Mouse (Mus musculus): ENCODE measurements around the gene Olfr99. TPM values are rescaled to one million over a fixed set of nuclear protein-coding genes. Genes with fewer than 3 reads are reported as not detected.
"Not testable (repeated sequence)": the region's sequence is repeated elsewhere in the genome, so short reads cannot be mapped to it uniquely, and the experiment has no call there.

Gene Olfr99
- polyA plus RNA-seq, 1 experiment from 2014 or later, result not detected

DNA sequence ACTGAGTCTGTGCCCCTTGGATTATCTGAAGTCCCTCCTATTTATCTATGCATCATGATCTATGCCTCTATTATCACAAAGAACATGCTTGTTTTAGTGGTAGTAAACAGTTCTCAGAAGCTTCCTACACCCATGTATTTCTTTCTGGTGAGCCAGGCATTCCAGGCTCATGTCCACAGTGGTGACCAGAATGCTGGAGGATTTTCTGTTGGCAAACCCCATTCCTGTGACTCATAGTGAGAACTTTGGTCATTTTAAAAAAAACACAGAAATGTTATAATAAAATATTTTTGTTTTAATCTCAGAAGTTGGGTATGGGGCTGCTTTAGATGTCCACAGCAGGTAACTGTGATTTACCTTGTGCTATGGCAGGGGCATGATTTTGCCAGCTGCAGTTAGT, 33.8 kb downstream of the Olfr99 start:
- H3K4me2 ChIP-seq (replicated peaks), result no peak overlapping the region
- ATAC-seq (ENCODE audit: insufficient number of reproducible peaks, insufficient read depth, low FRiP score, low TSS enrichment), result no peak
- H3K4me1 ChIP-seq, result no peaks in the 10 kb centered on the region
- H3K4me3 ChIP-seq, result no peak overlapping the region
- H3K27me3 ChIP-seq, result no peaks in the 10 kb centered on the region
- no peaks in the 10 kb centered on the region for H3K36me3 ChIP-seq
- no peak overlapping the region for H3K9ac ChIP-seq
- no peak overlapping the region for H3K27ac ChIP-seq
- H3K9me3 ChIP-seq, result no peaks in the 10 kb centered on the region

- WGBS, result 36% methylated on average over 5 of the region's 5 CpGs
Observed at GRCm38 (mm10) chr17:37246715-37247114, 36.5 kb downstream of the Olfr99 start.

GRCm38 (mm10) chr17:37242198-37242597, 41.1 kb downstream of the Olfr99 start:
- H3K27ac ChIP-seq, result no peak overlapping the region
- H3K36me3 ChIP-seq, result no peaks in the 10 kb centered on the region
- no peak overlapping the region for H3K4me2 ChIP-seq (replicated peaks)
- WGBS, result 57% methylated on average over 3 of the region's 3 CpGs
- H3K4me1 ChIP-seq, result no peaks in the 10 kb centered on the region
- no peak overlapping the region for H3K4me3 ChIP-seq
- ATAC-seq (ENCODE audit: insufficient number of reproducible peaks, insufficient read depth, low FRiP score, low TSS enrichment), result no peak
- no peaks in the 10 kb centered on the region for H3K9me3 ChIP-seq
- H3K9ac ChIP-seq, result no peak overlapping the region
- no peaks in the 10 kb centered on the region for H3K27me3 ChIP-seq

More at GRCm38 (mm10) chr17:37246715-37247114, 36.5 kb downstream of the Olfr99 start:
- H3K4me1 ChIP-seq, result no peaks in the 10 kb centered on the region
- no peaks in the 10 kb centered on the region for H3K9me3 ChIP-seq
- ATAC-seq (ENCODE audit: insufficient number of reproducible peaks, insufficient read depth, low FRiP score, low TSS enrichment), result no peak
- H3K36me3 ChIP-seq, result no peaks in the 10 kb centered on the region
- no peaks in the 10 kb centered on the region for H3K27me3 ChIP-seq
- H3K27ac ChIP-seq, result no peak overlapping the region
- H3K4me2 ChIP-seq (replicated peaks), result no peak overlapping the region
- no peak overlapping the region for H3K9ac ChIP-seq
- no peak overlapping the region for H3K4me3 ChIP-seq

- H3K36me3 ChIP-seq; H3K4me1 ChIP-seq; ATAC-seq (ENCODE audit: insufficient number of reproducible peaks, insufficient read depth, low FRiP score, low TSS enrichment); H3K27me3 ChIP-seq; H3K27ac ChIP-seq; H3K9ac ChIP-seq; H3K4me3 ChIP-seq; H3K9me3 ChIP-seq; H3K4me2 ChIP-seq (replicated peaks): not testable (repeated sequence)
- WGBS, result 91% methylated on average over 2 of the region's 2 CpGs
Observed at GRCm38 (mm10) chr17:37237230-37237629, 46.0 kb downstream of the Olfr99 start, which contains the start of gene Olfr97. TSS of gene Olfr97 (minus strand) at chr17:37237330.

Other genes with a start within 250 kb of the Olfr99 start
- 19.8 and 20.5 TPM in 2 replicates for gene Gabbr1, start 237.5 kb downstream of the Olfr99 start, polyA plus RNA-seq (2016; fragmentation: Nextera tagmentation; extraction: Ambion mirVana)
- not detected in 2 replicates for gene Olfr90, start 195.0 kb downstream of the Olfr99 start, polyA plus RNA-seq (2016; fragmentation: Nextera tagmentation; extraction: Ambion mirVana)
- gene Olfr91, start 185.2 kb downstream of the Olfr99 start, polyA plus RNA-seq (2016; fragmentation: Nextera tagmentation; extraction: Ambion mirVana), result 0.08 TPM in 1 of 2 replicates, not detected in the other
- gene Olfr92, start 163.4 kb downstream of the Olfr99 start, polyA plus RNA-seq (2016; fragmentation: Nextera tagmentation; extraction: Ambion mirVana), result not detected in 2 replicates
- not detected in 2 replicates for gene Olfr93, start 122.0 kb downstream of the Olfr99 start, polyA plus RNA-seq (2016; fragmentation: Nextera tagmentation; extraction: Ambion mirVana)
- gene Ubd, start 89.6 kb downstream of the Olfr99 start, polyA plus RNA-seq (2016; fragmentation: Nextera tagmentation; extraction: Ambion mirVana), result 0.18 TPM in 1 of 2 replicates, not detected in the other
- gene Olfr94, start 82.5 kb downstream of the Olfr99 start, polyA plus RNA-seq (2016; fragmentation: Nextera tagmentation; extraction: Ambion mirVana), result 0.17 TPM in 1 of 2 replicates, not detected in the other
- gene Olfr95, start 70.3 kb downstream of the Olfr99 start, polyA plus RNA-seq (2016; fragmentation: Nextera tagmentation; extraction: Ambion mirVana), result not detected in 2 replicates
- gene Olfr96, start 63.3 kb downstream of the Olfr99 start, polyA plus RNA-seq (2016; fragmentation: Nextera tagmentation; extraction: Ambion mirVana), result not detected in 2 replicates
- not detected in 2 replicates for gene Olfr97, start 46.1 kb downstream of the Olfr99 start, polyA plus RNA-seq (2016; fragmentation: Nextera tagmentation; extraction: Ambion mirVana)
- gene Olfr98, start 19.7 kb downstream of the Olfr99 start, polyA plus RNA-seq (2016; fragmentation: Nextera tagmentation; extraction: Ambion mirVana), result not detected in 2 replicates
- 1.4 and 1.5 TPM in 2 replicates for gene H2-M3, start 13.2 kb downstream of the Olfr99 start, polyA plus RNA-seq (2016; fragmentation: Nextera tagmentation; extraction: Ambion mirVana)
- gene Olfr101, start 20.9 kb upstream of the Olfr99 start, polyA plus RNA-seq (2016; fragmentation: Nextera tagmentation; extraction: Ambion mirVana), result not detected in 2 replicates
- gene Olfr102, start 33.6 kb upstream of the Olfr99 start, polyA plus RNA-seq (2016; fragmentation: Nextera tagmentation; extraction: Ambion mirVana), result not detected in 2 replicates
- gene Olfr103, start 56.2 kb upstream of the Olfr99 start, polyA plus RNA-seq (2016; fragmentation: Nextera tagmentation; extraction: Ambion mirVana), result not detected in 2 replicates
- not detected in 2 replicates for gene Olfr104-ps, start 76.1 kb upstream of the Olfr99 start, polyA plus RNA-seq (2016; fragmentation: Nextera tagmentation; extraction: Ambion mirVana)
- not detected in 2 replicates for gene Olfr105-ps, start 95.6 kb upstream of the Olfr99 start, polyA plus RNA-seq (2016; fragmentation: Nextera tagmentation; extraction: Ambion mirVana)
- gene Olfr106-ps, start 106.9 kb upstream of the Olfr99 start, polyA plus RNA-seq (2016; fragmentation: Nextera tagmentation; extraction: Ambion mirVana), result not detected in 2 replicates
- gene Olfr107, start 115.8 kb upstream of the Olfr99 start, polyA plus RNA-seq (2016; fragmentation: Nextera tagmentation; extraction: Ambion mirVana), result not detected in 2 replicates
- not detected in 2 replicates for gene Olfr108, start 162.0 kb upstream of the Olfr99 start, polyA plus RNA-seq (2016; fragmentation: Nextera tagmentation; extraction: Ambion mirVana)
- not detected in 2 replicates for gene Olfr109, start 175.5 kb upstream of the Olfr99 start, polyA plus RNA-seq (2016; fragmentation: Nextera tagmentation; extraction: Ambion mirVana)
- gene H2-M2, start 200.1 kb upstream of the Olfr99 start, polyA plus RNA-seq (2016; fragmentation: Nextera tagmentation; extraction: Ambion mirVana), result not detected in 2 replicates
- gene Olfr110, start 209.0 kb upstream of the Olfr99 start, polyA plus RNA-seq (2016; fragmentation: Nextera tagmentation; extraction: Ambion mirVana), result not detected in 2 replicates
- not detected in 2 replicates for gene Olfr111, start 224.6 kb upstream of the Olfr99 start, polyA plus RNA-seq (2016; fragmentation: Nextera tagmentation; extraction: Ambion mirVana)